Mouse (Mus musculus): Measurements from ENCODE around the gene Fam189a1. TPM values are rescaled to one million over a fixed set of nuclear protein-coding genes. Genes with fewer than 3 reads are reported as not detected.

Gene Fam189a1
- polyA plus RNA-seq, 1 experiment from 2014 or later = 2.7 TPM

DNA sequence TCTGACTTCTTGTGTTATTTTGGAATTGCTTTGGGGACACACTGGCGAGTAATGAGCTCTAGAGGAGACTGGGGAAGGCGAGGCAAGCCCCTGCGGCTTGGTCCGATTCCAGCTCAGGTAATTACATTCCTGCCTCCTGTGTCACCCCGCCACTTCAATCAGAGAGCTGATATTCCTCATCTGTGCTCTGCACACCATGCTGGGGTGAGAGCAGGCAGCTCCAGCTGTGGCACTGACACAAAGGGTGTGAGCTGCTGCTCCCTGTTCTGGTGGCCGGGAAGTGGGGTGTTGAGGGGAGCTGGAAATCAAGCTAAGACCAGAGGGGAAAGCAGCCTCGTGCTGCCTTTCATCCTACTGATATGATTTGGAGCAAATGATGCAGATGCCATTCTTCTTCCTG lies 386.6 kb downstream of the Fam189a1 start:
- 66% methylated on average over 7 of the region's 7 CpGs for WGBS
- H3K27ac ChIP-seq (ENCODE audit: low read depth, low read length) = no peak overlapping the region
- ATAC-seq (replicated peaks; ENCODE audit: low FRiP score) = no peak

DNA sequence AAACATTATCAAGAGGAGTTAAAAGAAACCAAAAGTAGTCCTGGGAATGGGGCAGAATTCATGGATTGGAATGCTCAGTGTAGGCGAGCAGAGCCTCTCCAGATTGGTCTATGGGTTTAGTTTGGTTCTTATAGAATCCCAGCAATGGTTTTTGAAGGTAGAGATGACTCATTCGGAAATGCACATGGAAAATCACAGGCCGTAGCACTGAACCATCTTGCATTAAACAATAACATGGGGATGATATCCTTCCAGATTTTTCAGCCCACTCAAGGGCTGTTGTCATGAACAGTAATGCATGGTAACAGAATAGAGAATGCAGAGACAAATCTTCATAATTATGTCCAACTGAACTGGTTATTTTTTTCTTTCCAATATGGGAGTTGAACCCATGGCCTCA lies 390.8 kb downstream of the Fam189a1 start:
- ATAC-seq (replicated peaks; ENCODE audit: low FRiP score) (no peak), DNase-seq (ENCODE audit: low spot score) (no peak)
- WGBS = 82% methylated on average over 3 of the region's 3 CpGs
- Histone ChIP-seq H3K36me3 (ENCODE audit: control insufficient read depth, insufficient read depth, low read length) (no peaks in the 10 kb centered on the region), H3K4me3 (ENCODE audit: low read depth, low read length) (no peak overlapping the region), H3K4me1 (replicated peaks; ENCODE audit: control insufficient read depth, insufficient read depth, low read length) (no peaks in the 10 kb centered on the region), H3K9ac (ENCODE audit: low read length) (no peak overlapping the region), H3K9me3 (ENCODE audit: control insufficient read depth, low read length) (no peaks in the 10 kb centered on the region), H3K27ac (ENCODE audit: low read depth, low read length) (no peak overlapping the region), H3K27me3 (ENCODE audit: control insufficient read depth, insufficient read depth, low read length) (no peaks in the 10 kb centered on the region), H3K4me2 (ENCODE audit: low read depth, low read length, severe bottlenecking) (no peak overlapping the region)

More for the DNA sequence above, 386.6 kb downstream of the Fam189a1 start:
- no peak for DNase-seq (ENCODE audit: low spot score)
- Histone ChIP-seq H3K9me3 (ENCODE audit: control insufficient read depth, low read length) (no peaks in the 10 kb centered on the region), H3K27me3 (ENCODE audit: control insufficient read depth, insufficient read depth, low read length) (no peaks in the 10 kb centered on the region), H3K4me2 (ENCODE audit: low read depth, low read length, severe bottlenecking) (no peak overlapping the region), H3K4me3 (ENCODE audit: low read depth, low read length) (no peak overlapping the region), H3K4me1 (replicated peaks; ENCODE audit: control insufficient read depth, insufficient read depth, low read length) (no peaks in the 10 kb centered on the region), H3K9ac (ENCODE audit: low read length) (no peak overlapping the region), H3K36me3 (ENCODE audit: control insufficient read depth, insufficient read depth, low read length) (no peaks in the 10 kb centered on the region)

GRCm38 (mm10) chr7:64755141-64755540 lies 401.2 kb downstream of the Fam189a1 start:
- 88% methylated on average over 7 of the region's 7 CpGs for WGBS
- Histone ChIP-seq H3K4me3 (ENCODE audit: low read depth, low read length) (no peak overlapping the region), H3K9ac (ENCODE audit: low read length) (no peak overlapping the region), H3K4me2 (ENCODE audit: low read depth, low read length, severe bottlenecking) (no peak overlapping the region), H3K27ac (ENCODE audit: low read depth, low read length) (no peak overlapping the region), H3K27me3 (ENCODE audit: control insufficient read depth, insufficient read depth, low read length) (no peaks in the 10 kb centered on the region), H3K36me3 (ENCODE audit: control insufficient read depth, insufficient read depth, low read length) (no peaks in the 10 kb centered on the region), H3K4me1 (replicated peaks; ENCODE audit: control insufficient read depth, insufficient read depth, low read length) (no peaks in the 10 kb centered on the region), H3K9me3 (ENCODE audit: control insufficient read depth, low read length) (no peaks in the 10 kb centered on the region)
- DNase-seq (ENCODE audit: low spot score) (no peak), ATAC-seq (replicated peaks; ENCODE audit: low FRiP score) (no peak)

- DNase-seq (ENCODE audit: low spot score) = no peak
- Histone ChIP-seq H3K27me3 (ENCODE audit: control insufficient read depth, insufficient read depth, low read length) (no peaks in the 10 kb centered on the region), H3K4me1 (replicated peaks; ENCODE audit: control insufficient read depth, insufficient read depth, low read length) (no peaks in the 10 kb centered on the region), H3K27ac (ENCODE audit: low read depth, low read length) (no peak overlapping the region), H3K9me3 (ENCODE audit: control insufficient read depth, low read length) (no peaks in the 10 kb centered on the region), H3K36me3 (ENCODE audit: control insufficient read depth, insufficient read depth, low read length) (no peaks in the 10 kb centered on the region), H3K4me2 (ENCODE audit: low read depth, low read length, severe bottlenecking) (no peak overlapping the region), H3K9ac (ENCODE audit: low read length) (no peak overlapping the region), H3K4me3 (ENCODE audit: low read depth, low read length) (no peak overlapping the region)
- WGBS = 85% methylated on average over 7 of the region's 7 CpGs
- no peak for ATAC-seq (replicated peaks; ENCODE audit: low FRiP score)
Measured at GRCm38 (mm10) chr7:64754161-64754560, 402.2 kb downstream of the Fam189a1 start.

- Histone ChIP-seq H3K4me3 (ENCODE audit: low read depth, low read length) (no peak overlapping the region), H3K4me2 (ENCODE audit: low read depth, low read length, severe bottlenecking) (no peak overlapping the region), H3K27me3 (ENCODE audit: control insufficient read depth, insufficient read depth, low read length) (no peaks in the 10 kb centered on the region), H3K4me1 (replicated peaks; ENCODE audit: control insufficient read depth, insufficient read depth, low read length) (no peaks in the 10 kb centered on the region), H3K9ac (ENCODE audit: low read length) (no peak overlapping the region), H3K36me3 (ENCODE audit: control insufficient read depth, insufficient read depth, low read length) (no peaks in the 10 kb centered on the region), H3K27ac (ENCODE audit: low read depth, low read length) (no peak overlapping the region), H3K9me3 (ENCODE audit: control insufficient read depth, low read length) (no peaks in the 10 kb centered on the region)
- DNase-seq (ENCODE audit: low spot score) (no peak), ATAC-seq (replicated peaks; ENCODE audit: low FRiP score) (no peak)
- 84% methylated on average over 6 of the region's 6 CpGs for WGBS
Measured at GRCm38 (mm10) chr7:64753678-64754077, 402.7 kb downstream of the Fam189a1 start.

GRCm38 (mm10) chr7:64752133-64752532 lies 404.2 kb downstream of the Fam189a1 start:
- Histone ChIP-seq H3K9ac (ENCODE audit: low read length) (no peak overlapping the region), H3K27ac (ENCODE audit: low read depth, low read length) (no peak overlapping the region), H3K36me3 (ENCODE audit: control insufficient read depth, insufficient read depth, low read length) (no peaks in the 10 kb centered on the region), H3K4me1 (replicated peaks; ENCODE audit: control insufficient read depth, insufficient read depth, low read length) (no peaks in the 10 kb centered on the region), H3K9me3 (ENCODE audit: control insufficient read depth, low read length) (no peaks in the 10 kb centered on the region), H3K4me2 (ENCODE audit: low read depth, low read length, severe bottlenecking) (no peak overlapping the region), H3K4me3 (ENCODE audit: low read depth, low read length) (no peak overlapping the region), H3K27me3 (ENCODE audit: control insufficient read depth, insufficient read depth, low read length) (no peaks in the 10 kb centered on the region)
- WGBS = 98% methylated on average over 7 of the region's 7 CpGs
- DNase-seq (ENCODE audit: low spot score) (no peak), ATAC-seq (replicated peaks; ENCODE audit: low FRiP score) (no peak)

DNA sequence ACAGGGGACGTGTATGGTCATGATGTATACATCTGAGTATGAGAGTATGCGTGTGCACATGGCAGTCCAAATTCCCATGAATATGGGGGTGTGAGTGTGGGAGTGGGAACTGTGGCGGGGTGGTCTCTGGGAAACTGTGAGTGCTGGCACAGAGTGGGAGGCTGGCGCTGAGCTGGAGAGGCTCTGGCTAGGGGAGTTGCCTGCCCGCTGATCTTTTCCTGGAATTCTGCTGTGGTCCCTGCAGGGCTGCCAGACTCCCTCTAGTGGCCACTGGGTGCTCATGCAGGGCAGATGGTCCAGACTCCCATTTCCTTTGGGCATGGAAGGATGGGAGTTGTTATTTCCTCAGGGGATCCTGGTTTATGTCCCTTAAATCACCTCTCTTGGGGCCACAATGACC lies 404.9 kb downstream of the Fam189a1 start:
- ATAC-seq (replicated peaks; ENCODE audit: low FRiP score) (peak; percentile 76), DNase-seq (ENCODE audit: low spot score) (peak; percentile 86)
- Histone ChIP-seq H3K27ac (ENCODE audit: low read depth, low read length) (no peak overlapping the region), H3K9ac (ENCODE audit: low read length) (no peak overlapping the region), H3K36me3 (ENCODE audit: control insufficient read depth, insufficient read depth, low read length) (no peaks in the 10 kb centered on the region), H3K4me2 (ENCODE audit: low read depth, low read length, severe bottlenecking) (no peak overlapping the region), H3K4me3 (ENCODE audit: low read depth, low read length) (no peak overlapping the region), H3K4me1 (replicated peaks; ENCODE audit: control insufficient read depth, insufficient read depth, low read length) (no peaks in the 10 kb centered on the region), H3K9me3 (ENCODE audit: control insufficient read depth, low read length) (no peaks in the 10 kb centered on the region), H3K27me3 (ENCODE audit: control insufficient read depth, insufficient read depth, low read length) (no peaks in the 10 kb centered on the region)
- 41% methylated on average over 5 of the region's 5 CpGs for WGBS

- Histone ChIP-seq H3K9me3 (ENCODE audit: control insufficient read depth, low read length) (no peaks in the 10 kb centered on the region), H3K4me3 (ENCODE audit: low read depth, low read length) (no peak overlapping the region), H3K27me3 (ENCODE audit: control insufficient read depth, insufficient read depth, low read length) (no peaks in the 10 kb centered on the region), H3K36me3 (ENCODE audit: control insufficient read depth, insufficient read depth, low read length) (no peaks in the 10 kb centered on the region), H3K4me2 (ENCODE audit: low read depth, low read length, severe bottlenecking) (no peak overlapping the region), H3K9ac (ENCODE audit: low read length) (no peak overlapping the region), H3K4me1 (replicated peaks; ENCODE audit: control insufficient read depth, insufficient read depth, low read length) (0 out of 2 replicates have a peak, but pooled peaks cover 3% of the 10 kb centered on the region), H3K27ac (ENCODE audit: low read depth, low read length) (no peak overlapping the region)
- DNase-seq (ENCODE audit: low spot score) = no peak
- no peak for ATAC-seq (replicated peaks; ENCODE audit: low FRiP score)
- WGBS = 93% methylated on average over 7 of the region's 7 CpGs
Measured at GRCm38 (mm10) chr7:64743610-64744009, 412.8 kb downstream of the Fam189a1 start.
